Mouse (Mus musculus) heart, postnatal 4 days (tissue): ENCODE results near the gene Auts2. TPM values are rescaled to one million over a fixed set of nuclear protein-coding genes. Genes with fewer than 3 reads are reported as not detected.
A peak's percentile ranks its signal among the peaks of the same experiment; 100 is the strongest.

Source experiments
- DNase-seq: peaks from one replicate; pipeline ENCODE4 v3.0.0; 2021
- total RNA-seq, 2 experiments: library from RNA; stranded (reverse); gene quantifications; 2 replicates each; pipeline ENCODE4 v1.2.3; 2021

The Auts2 gene
- total RNA-seq, 2 experiments from 2014 or later: 49.0 to 51.4 TPM

DNA sequence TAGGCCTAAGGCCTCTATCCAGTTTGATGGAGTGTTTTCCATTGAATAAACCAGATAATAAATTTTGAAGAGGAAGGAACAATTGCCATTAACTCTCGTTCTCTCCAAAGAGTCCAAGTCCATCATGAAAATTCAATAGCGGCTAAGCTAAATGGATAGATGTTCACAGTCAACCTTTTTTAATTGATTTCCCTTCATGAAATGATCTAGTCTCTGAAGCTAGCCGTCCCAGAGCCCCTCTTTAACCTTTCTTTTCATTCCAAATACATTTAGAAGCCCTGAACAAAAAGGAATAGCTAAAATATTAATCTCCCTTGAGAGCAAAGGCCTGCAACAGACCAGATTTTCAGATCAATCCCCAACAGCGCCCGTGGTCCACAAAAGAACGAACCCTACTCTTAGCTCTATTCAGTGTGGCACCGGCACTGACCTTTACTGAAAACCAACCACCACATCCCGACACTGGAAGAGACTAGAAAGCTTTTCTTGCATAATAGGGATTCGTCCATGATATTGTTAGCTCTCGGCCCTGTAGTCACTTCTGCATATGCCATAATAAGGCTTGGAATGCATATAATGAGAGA lies 896.9 kb downstream of the Auts2 start:
- DNase-seq: no peak

DNA sequence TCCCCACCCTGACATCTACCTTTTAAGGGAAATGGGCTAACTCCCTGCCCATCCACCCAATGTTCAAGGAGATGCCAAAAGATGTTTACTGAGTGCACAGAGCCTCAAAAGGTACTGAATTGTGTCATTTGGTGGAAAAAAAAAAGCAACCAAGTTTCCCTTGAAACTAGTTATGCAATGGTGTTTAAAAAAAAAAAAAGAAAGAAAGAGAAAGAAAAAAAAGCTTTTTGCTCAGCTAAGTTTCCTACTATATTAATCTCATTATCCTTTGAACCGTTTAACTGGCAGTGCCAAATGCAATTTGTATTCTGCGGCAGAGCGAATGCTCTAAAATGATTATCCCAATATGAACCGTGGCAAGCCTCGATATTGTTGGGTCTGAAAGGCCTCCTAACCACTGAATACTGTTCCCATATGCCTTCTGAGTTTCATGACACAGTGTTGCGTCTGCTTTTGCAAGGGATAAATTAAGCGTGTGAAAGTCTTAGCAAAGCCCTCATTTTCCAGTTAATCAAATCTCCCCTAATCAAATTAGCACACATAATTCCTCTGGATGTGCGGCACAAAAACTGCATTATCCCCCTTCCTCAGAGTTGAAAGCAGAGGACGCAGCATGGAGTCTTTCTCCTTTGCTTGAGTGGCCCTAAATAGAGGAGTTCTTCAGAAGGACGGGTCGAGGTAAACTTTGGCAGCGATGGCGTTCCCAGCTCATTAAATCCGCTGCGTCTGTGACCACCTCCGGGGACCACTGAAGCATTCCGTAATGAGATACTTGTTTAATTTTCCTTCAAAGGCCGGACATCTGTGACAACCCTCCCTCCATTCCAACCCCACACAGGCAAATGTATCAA lies 897.6 kb downstream of the Auts2 start:
- no peak for DNase-seq

DNA sequence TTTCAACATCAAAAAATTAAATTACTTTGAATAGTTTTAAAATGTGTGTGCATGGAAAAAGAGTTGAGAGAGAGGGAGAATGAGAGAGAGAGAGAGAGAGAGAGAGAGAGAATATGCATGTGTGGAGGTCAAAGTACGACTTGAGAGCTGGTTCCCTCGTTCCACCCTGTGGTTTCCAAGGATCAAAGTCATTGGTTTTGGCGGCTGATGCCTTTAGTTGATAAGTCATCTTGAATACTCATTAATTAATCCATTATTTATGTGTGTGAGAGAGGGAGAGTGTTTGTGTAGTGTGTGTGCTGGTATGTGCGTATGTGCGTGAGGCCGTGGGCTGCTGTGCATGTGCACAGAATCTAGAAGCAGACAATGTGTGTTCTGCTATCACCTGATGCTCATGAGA lies 898.8 kb downstream of the Auts2 start:
- DNase-seq: no peak

DNA sequence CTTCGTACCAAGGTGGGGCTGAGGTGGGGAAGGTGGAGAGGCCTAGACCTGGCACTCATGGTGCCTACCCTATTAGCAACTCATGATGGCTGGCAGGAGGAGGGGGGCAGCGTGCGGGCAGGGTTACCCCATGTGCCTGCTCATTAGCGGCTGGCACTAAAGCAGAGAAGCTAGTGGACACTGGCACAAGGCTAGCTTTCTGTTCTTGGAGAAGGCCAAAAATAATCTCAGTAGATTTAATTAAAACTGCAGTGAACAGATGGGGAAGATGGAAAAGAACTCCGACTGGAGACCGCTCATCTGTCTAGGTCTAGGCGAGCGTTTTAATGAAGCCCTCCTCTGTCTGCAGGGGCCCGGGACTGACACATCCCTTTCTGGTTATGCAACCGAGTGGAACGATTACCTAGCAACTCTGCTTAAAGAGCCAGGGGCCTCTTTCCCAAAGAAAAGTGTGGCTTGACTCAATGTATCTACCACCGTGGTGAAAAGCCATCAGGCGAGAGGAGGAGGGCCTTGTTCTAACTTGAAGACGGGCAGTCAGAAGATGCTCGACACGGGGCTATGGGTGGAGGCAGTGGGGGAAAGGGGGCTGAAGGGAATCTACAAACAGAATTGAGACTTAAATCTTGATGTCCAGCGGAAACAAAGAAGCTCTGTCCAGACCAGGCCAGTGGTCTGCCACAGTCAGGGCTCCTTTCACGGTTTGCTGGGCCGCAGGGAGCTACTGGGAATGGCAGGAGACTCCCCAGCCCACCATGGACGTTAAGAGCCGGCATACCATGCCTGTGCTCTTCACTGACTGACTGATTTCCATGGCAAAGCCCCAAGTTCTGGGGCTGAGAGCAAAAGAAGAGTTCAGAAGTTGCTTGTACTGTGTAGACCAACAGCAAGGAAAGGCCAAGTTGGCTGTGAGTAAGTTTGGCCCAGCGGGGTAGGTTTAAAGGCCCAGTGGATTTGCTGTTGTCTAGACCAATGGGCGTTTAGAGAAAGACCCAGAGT lies 899.7 kb downstream of the Auts2 start:
- DNase-seq: no peak

DNA sequence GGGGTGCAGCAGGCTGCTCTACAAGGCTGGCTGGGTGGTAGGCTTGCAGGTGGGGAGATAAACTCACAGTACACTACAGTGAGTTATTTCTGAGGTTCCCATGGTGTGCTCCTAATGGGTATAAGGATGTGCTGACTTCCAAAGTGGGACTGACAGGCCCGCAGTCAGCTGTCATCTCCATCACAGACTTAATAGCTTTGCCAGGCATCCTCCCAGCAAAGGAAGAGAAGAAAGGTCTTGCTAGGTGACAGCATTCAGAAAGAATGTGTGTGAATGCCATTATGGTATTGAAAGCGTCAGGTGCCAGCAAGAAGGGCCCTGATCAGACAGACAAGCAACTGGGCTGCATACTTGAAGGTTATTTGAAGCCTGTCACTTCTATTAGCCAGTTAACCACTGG lies 900.4 kb downstream of the Auts2 start:
- DNase-seq: no peak

DNA sequence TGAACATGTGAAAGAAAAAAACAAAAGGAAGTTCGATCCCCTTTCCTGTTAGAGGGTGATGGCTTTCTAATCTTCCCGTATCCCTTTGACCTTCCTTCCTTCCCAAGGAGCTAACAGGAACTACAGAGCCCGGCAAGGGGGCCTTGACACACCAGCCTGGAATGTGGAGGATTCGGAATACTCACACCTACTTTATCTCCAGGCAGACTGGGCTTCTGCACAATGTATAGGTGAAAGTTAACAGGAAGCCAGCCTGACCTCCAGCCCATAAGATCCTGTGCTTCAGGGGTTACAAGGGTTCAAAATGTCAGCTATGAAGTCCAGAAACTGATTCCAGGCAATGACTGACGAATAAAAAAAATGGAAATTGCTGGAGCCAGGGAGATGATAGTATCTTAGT lies 906.7 kb downstream of the Auts2 start:
- DNase-seq: no peak

DNA sequence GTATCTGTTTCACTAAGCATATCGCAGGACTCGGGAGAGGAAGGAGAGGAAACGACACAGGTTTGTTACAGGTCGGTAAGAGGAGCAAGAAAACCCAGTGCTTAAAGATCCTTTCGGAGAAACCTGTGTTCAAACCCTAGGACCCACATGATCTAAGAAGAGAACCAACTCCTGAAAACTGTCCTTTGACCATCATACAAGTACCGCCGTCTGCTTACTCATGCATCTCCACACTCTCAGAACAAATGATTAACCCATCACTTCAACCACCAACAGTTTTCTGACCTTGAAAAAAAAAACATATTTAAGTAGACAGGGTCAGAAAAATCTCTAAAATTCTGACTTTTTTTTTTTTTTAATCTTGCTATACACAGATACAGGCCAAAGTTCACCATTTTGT lies 908.4 kb downstream of the Auts2 start:
- no peak for DNase-seq

DNA sequence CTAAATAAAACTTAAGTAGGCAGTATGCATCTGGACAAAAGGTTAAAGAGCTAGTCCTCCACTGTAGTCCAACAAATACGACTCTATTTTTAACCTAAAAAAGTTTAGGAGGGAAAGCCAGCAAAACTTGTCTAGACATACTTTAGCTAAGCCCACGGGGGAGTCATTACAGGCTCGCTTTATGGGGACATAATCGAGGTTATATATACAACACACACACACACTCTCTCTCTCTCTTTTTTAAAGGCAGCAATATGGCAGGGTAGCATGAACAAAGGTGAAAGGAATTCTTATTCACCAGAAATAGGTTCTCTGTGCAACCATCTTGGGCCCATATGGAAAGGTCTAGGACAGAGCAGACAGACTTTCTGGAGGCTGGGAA lies 911.2 kb downstream of the Auts2 start:
- no peak for DNase-seq

DNA sequence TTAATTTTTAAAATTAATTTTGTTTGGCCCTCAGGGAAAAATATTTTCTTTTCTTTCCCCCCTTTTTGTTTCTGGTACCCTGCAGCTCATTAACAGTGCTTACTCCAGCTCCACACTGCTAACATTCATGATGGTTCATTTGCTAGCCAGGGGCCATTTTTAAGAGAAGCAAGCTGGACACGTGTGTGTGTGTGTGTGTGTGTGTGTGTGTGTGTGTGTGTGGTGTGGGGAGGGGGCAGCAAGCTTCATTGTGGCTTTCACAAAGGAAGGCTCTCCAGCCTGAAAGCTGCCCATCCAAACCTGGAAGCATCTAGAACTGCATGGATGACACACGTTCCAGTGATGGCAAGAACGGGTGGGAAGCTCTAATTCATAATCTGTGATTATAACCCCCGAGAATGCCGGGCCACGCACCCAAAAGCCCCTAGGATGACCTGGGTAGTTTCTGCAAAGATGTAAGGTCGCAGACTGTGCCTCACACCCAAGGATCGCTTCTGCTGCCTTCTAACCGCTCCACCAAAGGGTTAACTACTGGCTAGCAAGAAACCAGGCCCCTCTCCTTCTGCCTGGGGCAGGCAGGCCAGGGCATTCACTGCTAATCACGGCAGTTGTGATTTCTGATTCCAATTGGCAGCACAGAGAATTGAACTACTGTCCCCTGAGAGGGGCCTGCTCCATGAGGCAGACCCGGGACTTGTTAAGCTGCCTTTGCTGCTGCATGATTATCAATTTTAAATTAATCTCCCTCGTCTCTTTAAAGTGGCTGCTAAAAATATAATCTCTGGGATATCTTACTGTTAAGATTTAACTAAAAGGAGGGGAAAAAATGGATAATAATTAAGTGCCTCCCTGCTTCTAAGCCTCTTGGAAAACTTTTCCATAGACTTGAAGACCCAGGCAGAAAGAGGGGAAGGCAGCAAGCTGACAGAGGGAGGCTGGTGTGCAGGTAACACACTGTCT lies 911.8 kb downstream of the Auts2 start:
- no peak for DNase-seq

DNA sequence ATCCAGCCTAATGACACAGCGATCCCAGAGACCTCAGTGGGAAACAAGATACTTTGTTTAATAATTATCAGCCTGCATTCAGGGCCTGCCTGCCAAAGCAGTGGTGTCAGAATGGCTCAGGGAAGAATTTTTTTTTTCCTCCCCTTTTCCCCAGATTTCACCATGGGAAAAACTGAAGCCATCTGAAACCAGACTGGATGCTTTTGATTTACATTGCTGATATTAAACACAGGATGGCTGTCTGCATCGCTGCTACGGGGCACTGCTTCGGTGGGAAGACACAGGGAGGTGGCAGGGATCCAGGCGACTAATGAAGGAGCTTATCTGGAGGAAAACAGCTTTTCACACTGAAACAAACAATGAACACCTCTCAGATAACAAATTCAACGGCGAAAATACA lies 912.6 kb downstream of the Auts2 start:
- no peak for DNase-seq

DNA sequence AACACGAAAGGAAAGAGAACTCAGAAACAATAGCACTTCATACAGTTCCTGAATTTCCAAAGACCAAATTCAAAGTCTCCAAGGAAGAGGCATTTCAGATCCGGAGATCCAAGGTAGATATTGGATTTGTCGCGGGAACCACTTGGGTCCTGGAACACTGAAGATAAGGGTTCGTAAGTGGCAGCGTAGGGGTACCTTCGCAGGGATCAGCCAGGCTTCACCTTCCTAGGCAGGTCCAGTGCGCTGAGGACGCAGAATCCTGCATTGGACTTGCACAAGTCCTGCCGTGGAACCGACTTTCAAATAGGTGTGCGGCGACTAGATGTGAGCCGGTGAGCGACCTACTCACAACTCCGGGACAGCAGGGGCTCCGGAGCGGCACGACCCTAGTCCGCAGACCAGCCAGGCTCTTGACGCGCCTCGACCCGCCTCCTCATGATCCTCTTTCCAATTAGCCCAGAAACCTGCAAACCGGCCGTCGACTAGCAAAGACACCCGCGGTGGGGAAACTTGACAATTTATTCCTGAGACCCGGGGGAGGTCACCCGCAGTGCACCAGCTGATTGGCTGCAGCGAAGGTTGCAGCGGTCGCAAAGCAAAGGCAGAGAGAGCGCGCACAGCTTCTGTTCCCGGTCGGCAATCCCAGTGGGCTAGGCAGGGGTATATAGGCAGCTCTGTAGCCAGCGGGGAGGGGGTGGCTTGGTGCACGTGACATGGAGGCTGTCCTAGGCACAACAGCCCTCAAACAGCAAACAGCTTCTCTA lies 926.8 kb downstream of the Auts2 start:
- peak; percentile 40 for DNase-seq

DNA sequence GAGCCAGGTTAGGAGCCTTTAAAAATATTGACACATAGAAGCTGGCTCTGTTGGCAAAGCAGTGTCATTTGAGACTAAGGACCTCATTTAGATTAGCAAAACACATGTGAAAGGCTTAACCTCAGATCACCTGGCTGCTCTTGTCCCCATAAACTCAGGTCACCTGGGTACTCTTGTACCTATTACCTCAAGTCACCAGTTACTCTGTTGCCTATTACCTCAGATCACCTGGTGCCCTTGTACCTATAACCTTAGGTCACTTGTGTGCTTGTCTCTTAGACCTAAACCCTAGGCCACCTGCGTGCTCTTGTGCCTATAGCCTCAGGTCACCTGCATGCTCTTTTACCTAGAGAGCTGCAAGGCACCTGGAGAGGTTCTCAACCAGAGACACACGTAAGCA lies 928.9 kb downstream of the Auts2 start:
- no peak for DNase-seq

DNA sequence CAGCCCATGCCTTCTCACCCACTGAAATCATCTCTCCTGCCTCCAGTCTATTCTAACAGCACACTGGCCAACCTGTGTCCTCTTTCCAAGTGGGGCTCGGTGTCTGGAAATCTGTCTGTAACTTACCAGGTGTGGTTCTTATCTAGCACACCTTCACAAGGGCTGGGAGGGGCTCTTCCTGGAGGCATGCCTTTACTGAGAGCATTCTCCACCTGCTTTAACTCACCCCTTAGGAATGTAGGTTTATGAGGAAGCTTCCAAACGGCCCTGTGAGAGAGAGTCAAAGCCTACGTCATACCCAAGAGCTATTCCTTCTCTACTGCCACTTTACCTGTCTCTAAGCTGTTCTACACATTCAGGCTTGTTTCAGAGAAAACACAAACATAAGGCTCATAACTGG lies 929.8 kb downstream of the Auts2 start:
- DNase-seq: no peak

DNA sequence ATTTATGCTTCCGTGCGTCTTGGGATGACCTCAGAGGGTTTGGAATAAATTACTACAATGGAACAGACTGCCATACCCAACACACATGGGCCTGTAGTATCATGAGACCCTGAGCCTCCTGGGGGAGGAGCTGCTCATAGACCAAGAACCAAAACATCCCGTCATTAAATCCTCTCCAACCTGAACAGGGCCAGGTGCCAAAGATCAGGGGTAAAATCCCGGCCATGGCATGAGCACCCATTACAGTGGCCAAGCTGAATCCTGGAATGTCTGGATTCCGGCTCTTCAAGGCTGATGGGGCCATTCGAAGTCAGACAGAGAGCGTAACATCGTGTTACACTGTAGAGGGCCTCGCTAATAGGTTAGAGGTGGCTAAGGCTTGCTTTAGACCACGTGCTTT lies 932.4 kb downstream of the Auts2 start:
- DNase-seq: no peak

DNA sequence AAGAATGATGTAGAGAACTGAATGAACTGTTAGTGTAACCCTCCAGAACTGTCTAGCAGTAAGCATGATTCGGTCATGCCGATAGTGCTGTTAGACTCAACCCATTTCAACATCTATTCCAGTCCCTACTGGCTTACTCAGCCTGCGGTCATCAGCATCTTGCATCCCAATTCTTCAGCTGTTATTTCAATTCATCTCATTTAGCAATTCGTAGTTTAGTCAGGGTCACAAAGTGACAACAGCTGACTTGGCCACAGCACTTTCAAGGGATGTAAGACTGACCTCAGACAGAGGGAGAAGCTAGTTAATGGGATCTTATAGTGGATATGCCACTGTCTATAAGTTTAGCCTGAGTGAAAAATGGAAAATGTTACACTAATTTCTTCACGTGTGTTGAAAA lies 936.4 kb downstream of the Auts2 start:
- DNase-seq: no peak

DNA sequence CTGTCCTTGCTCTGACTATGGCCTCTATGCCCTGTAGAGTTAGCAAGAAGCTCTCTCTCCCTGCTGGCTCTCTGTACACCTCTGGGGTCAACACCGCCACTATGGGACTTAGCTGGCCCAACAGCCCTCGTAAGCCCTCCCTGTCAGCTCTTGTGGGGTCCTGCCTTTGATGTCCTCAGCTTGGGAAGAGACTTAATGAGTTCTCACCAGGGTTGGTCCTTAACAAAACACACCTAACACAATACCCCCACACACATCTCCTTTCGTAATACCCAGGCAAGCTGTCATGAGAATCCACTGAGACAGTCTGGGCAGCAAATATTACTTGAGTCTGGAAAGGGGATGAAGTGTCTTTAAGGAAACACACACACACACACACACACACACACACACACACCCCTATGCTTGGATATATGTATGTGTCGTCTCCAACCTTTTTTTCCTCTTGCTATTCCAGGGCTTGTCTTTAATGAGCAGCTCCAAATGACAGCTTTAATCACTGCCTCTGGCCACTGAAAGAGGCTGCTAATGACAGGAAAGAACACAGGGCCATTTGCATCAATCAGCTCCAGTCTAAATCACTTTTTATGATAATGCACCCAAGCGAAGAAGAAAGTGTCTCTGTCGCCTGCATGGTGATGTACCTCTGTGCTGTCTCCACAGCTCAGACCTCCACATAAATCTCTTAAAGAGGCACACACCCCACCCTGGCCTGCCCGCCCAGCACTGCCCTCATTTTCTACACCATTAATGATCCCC lies 941.0 kb downstream of the Auts2 start:
- DNase-seq: no peak

DNA sequence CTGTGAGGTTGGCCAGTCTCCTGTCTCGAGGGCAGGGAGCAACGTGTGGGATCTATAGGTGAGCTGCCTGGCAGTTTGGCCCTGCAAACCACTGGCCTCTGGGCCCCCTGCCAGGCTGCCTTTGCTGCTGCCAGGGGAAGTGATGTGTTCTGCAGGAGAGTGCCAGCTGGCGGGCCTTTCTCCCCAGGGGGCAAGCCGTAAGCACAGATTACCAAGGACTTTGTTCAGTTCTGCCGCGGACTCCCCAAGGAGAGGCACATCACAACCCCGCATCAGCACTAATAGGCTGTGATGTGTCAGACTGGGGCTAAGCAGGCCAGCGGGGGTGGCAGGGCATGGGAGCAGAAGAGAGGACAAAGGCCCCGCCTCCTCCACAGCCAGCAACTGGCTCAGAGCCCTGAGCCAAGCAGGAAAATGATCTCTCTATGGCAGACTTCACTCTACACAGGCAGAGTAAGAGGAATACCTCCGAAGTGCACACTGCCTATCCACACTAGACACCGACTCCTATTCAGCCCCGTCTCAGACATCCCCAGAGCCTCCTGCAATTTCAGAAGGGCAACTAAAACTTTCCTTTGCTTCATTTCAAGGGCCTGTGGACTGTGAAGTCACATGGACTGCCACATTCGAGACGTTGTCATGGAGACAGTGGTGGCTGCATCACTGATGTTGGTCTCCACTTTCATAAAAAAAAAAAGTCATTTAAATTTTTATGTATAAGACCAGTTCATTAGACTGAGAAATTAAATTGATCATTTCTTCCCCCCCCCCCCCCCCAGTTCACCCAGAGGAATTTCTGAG lies 942.6 kb downstream of the Auts2 start:
- DNase-seq: peak; percentile 94

DNA sequence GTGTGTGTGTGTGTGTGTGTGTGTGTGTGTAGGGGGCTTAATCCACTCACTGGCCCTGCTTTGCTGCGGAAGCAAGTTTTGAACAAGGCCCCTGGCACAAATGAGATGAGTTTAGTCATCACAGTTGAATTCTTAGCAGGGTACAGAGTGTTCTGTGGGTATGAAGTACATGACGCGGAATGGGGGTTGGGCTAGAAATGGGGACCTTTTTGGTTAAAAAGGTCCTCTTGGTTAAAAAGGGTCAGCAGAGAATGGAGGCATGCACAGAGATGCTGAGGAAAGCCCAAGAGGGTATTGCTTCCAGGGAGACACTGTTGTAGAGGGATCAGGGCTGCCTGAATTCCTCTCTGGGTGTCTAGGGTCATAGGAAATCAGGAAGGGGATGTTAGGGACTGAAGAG lies 945.6 kb downstream of the Auts2 start:
- DNase-seq: no peak

DNA sequence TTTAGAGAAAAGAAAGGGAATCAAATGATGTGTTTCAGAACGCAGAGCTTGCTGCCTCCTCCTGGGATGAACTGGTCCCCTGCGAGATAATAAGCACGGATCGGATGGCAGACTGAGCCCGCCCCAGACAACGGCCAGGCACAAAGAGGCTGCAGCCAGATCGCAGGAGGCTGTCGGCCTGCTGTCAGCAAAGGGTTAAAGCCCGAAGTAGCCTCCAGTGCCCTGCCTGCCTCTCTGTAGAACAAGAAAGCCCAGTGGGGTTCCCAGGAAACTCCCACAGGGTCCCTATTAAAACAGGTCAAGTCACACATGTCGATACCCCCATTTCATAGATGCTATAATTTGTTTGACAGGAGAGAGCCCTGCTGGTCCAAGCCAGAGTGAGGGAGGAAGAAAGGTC lies 946.6 kb downstream of the Auts2 start:
- no peak for DNase-seq

DNA sequence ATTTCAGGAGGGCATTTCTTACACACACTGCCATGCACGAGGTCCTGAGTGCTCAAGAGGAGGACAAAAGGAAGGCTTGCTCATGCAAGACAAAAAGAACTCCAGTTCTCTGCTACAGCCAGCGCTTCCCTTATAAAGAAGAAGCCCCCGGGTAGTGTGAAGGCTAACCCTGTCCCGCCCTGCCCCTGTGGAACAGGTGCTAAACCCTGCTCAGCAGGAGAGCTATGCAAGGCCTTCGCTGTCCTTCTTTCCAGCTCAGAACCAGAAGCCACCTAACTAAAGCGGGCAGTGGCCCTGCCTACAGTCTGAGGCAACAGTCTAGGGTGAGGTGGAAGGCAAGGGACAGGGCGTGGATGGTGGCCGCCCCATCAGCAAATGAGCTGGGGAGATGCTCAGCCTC lies 947.4 kb downstream of the Auts2 start:
- DNase-seq: no peak
